Mouse (Mus musculus) limb, embryonic 11.5 days (tissue): Measurements from ENCODE around the gene Rhobtb3. TPM values are rescaled to one million over a fixed set of nuclear protein-coding genes. Genes with fewer than 3 reads are reported as not detected.

ENCODE experiments used
- ATAC-seq: fragments of 200-750 bp; cut with Nextera tagmentation; 2 replicates; pipeline ENCODE4 v1.8.0; 2017; ENCODE audit warnings: low read depth; ENCODE audit not compliant: insufficient number of reproducible peaks, low FRiP score, low TSS enrichment
- DNase-seq: peaks from one replicate; pipeline ENCODE4 v3.0.0-alpha.2; 2015; ENCODE audit warnings: low spot score
- H3K27ac ChIP-seq: fragments of 300-500 bp; sonication (generic); replicated peaks from 2 replicates; pipeline ENCODE4 v1.5.1; 2014; ENCODE audit warnings: low read depth, mild to moderate bottlenecking, low read length
- H3K27me3 ChIP-seq: fragments of 300-500 bp; sonication (generic); 2 replicates; pipeline ENCODE4 v1.6.1; 2014; ENCODE audit warnings: mild to moderate bottlenecking, low read length, mixed read lengths; ENCODE audit not compliant: control insufficient read depth, insufficient read depth
- H3K36me3 ChIP-seq: fragments of 300-500 bp; sonication (generic); 2 replicates; pipeline ENCODE4 v1.6.1; 2014; ENCODE audit warnings: mild to moderate bottlenecking, low read length, moderate library complexity, mixed read lengths; ENCODE audit not compliant: control insufficient read depth, insufficient read depth
- H3K4me1 ChIP-seq: fragments of 300-500 bp; sonication (generic); 2 replicates; pipeline ENCODE4 v1.6.1; 2014; ENCODE audit warnings: low read length, mixed read lengths; ENCODE audit not compliant: control insufficient read depth, insufficient read depth
- H3K4me2 ChIP-seq: fragments of 300-500 bp; sonication (generic); 2 replicates; pipeline ENCODE4 v1.6.1; 2014; ENCODE audit warnings: low read depth, mild to moderate bottlenecking, moderate library complexity; ENCODE audit not compliant: severe bottlenecking
- H3K4me3 ChIP-seq: fragments of 300-500 bp; sonication (generic); 2 replicates; pipeline ENCODE4 v1.5.1; 2014; ENCODE audit warnings: low read depth, low read length
- H3K9ac ChIP-seq: fragments of 300-500 bp; sonication (generic); 2 replicates; pipeline ENCODE4 v1.6.1; 2014; ENCODE audit warnings: mild to moderate bottlenecking, low read length
- H3K9me3 ChIP-seq: fragments of 300-500 bp; sonication (generic); 2 replicates; pipeline ENCODE4 v1.6.1; 2016; ENCODE audit warnings: low read length; ENCODE audit not compliant: control insufficient read depth
- WGBS: fragments of 180-500 bp; shearing (Covaris S2); extraction: QIAGEN DNeasy Blood & Tissue Kit; methylation state at CpG from one replicate; pipeline ENCODE4 v1.1.7; 2014; 5-methylcytosine and 5-hydroxymethylcytosine counted together
- polyA plus RNA-seq: library from polyadenylated mRNA; unstranded; fragments of >200 nt; fragmentation: Nextera tagmentation; extraction: Ambion mirVana; gene quantifications from 2 replicates; pipeline ENCODE4 v1.2.1, GENCODE M21; 2014

Gene Rhobtb3
- polyA plus RNA-seq, 1 experiment from 2014 or later: 84.2 TPM

DNA sequence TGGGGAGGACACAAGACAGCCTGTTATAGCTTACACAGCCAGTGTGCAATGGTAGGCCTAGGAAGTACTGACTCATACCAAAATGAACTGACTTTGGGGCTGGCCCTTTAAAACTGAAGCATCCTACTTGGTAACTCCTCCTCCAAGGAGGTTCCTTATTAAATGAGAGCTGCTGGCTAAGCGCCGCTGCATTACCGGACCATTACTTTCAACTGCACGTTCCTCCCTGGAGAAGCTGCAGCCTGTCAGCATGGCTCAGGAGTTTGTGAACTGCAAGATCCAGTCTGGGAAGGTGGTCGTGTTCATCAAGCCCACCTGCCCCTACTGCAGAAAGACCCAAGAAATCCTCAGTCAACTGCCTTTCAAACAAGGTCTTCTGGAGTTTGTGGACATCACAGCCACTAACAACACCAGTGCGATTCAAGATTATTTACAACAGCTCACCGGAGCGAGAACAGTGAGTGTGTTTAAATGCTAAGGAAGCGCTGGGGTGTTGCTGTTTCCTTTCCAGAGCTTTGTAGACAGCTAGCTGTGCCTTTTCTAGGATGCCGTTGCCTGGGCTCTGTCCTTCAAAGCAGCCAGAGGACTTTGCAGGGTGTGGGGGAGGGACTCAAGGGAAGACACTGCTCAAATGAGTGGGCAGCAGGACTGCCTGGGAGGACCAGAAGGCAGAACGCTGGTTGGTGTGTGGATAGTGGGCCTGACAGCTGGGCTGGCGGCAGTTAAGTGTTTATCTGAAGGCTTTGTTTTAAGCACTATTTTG is 103.8 kb downstream of the Rhobtb3 start, which contains the start of gene Glrx:
TSS of gene Glrx (plus strand) at position 150 of the 763 bp plus-strand sequence.
- H3K36me3 ChIP-seq: no peaks in the 10 kb centered on the region
- under 1% methylated on average over 12 of the region's 12 CpGs for WGBS
- H3K9ac ChIP-seq: peak within 1 kb of the TSS; percentile 62
- no peaks in the 10 kb centered on the region for H3K9me3 ChIP-seq
- H3K27me3 ChIP-seq: no peaks in the 10 kb centered on the region
- DNase-seq (peak; percentile 69), ATAC-seq (peak; percentile 88; the same call in 1 of the 2 replicates)
- H3K4me3 ChIP-seq: peak within 1 kb of the TSS; percentile 47
- peak within 1 kb of the TSS; percentile 40 for H3K4me2 ChIP-seq
- H3K4me1 ChIP-seq: 0 out of 2 replicates have a peak, but pooled peaks cover 2% of the 10 kb centered on the region
- no peak within 1 kb of the TSS for H3K27ac ChIP-seq

- Histone ChIP-seq H3K9me3 (no peaks in the 10 kb centered on the region), H3K4me1 (0 out of 2 replicates have a peak, but pooled peaks cover 2% of the 10 kb centered on the region), H3K27ac (no peak overlapping the region), H3K4me2 (no peak overlapping the region), H3K9ac (no peak overlapping the region), H3K36me3 (no peaks in the 10 kb centered on the region), H3K27me3 (no peaks in the 10 kb centered on the region), H3K4me3 (no peak overlapping the region)
- DNase-seq (no peak), ATAC-seq (no peak)
- 93% methylated on average over 4 of the region's 4 CpGs for WGBS
These were observed 105.2 kb downstream of the Rhobtb3 start for GRCm38 (mm10) chr13:75838506-75838905.

GRCm38 (mm10) chr13:75835461-75835860 is 108.3 kb downstream of the Rhobtb3 start:
- Histone ChIP-seq H3K4me3 (no peak overlapping the region), H3K9me3 (no peaks in the 10 kb centered on the region), H3K36me3 (no peaks in the 10 kb centered on the region), H3K9ac (no peak overlapping the region), H3K4me2 (no peak overlapping the region), H3K4me1 (no peaks in the 10 kb centered on the region), H3K27me3 (no peaks in the 10 kb centered on the region), H3K27ac (no peak overlapping the region)
- ATAC-seq: no peak
- no peak for DNase-seq
- WGBS: 76% methylated on average over 2 of the region's 2 CpGs

GRCm38 (mm10) chr13:75833499-75833898 is 110.2 kb downstream of the Rhobtb3 start:
- ATAC-seq (no peak), DNase-seq (no peak)
- no peaks in the 10 kb centered on the region for H3K36me3 ChIP-seq
- no peak overlapping the region for H3K27ac ChIP-seq
- no peak overlapping the region for H3K4me2 ChIP-seq
- no peaks in the 10 kb centered on the region for H3K9me3 ChIP-seq
- no peaks in the 10 kb centered on the region for H3K4me1 ChIP-seq
- H3K4me3 ChIP-seq: no peak overlapping the region
- H3K9ac ChIP-seq: no peak overlapping the region
- H3K27me3 ChIP-seq: no peaks in the 10 kb centered on the region

- Histone ChIP-seq H3K4me2 (no peak overlapping the region), H3K4me1 (no peaks in the 10 kb centered on the region), H3K9ac (no peak overlapping the region), H3K27me3 (no peaks in the 10 kb centered on the region), H3K27ac (no peak overlapping the region), H3K4me3 (no peak overlapping the region), H3K36me3 (no peaks in the 10 kb centered on the region), H3K9me3 (no peaks in the 10 kb centered on the region)
- ATAC-seq: no peak
- no peak for DNase-seq
These were observed 111.0 kb downstream of the Rhobtb3 start for GRCm38 (mm10) chr13:75832697-75833096.

GRCm38 (mm10) chr13:75831710-75832109 is 112.0 kb downstream of the Rhobtb3 start:
- no peak overlapping the region for H3K9ac ChIP-seq
- H3K4me1 ChIP-seq: no peaks in the 10 kb centered on the region
- H3K27me3 ChIP-seq: no peaks in the 10 kb centered on the region
- no peak overlapping the region for H3K27ac ChIP-seq
- ATAC-seq: no peak
- H3K4me2 ChIP-seq: no peak overlapping the region
- no peak overlapping the region for H3K4me3 ChIP-seq
- no peaks in the 10 kb centered on the region for H3K36me3 ChIP-seq
- WGBS: 84% methylated on average over 6 of the region's 6 CpGs
- DNase-seq: no peak
- H3K9me3 ChIP-seq: no peaks in the 10 kb centered on the region

GRCm38 (mm10) chr13:75830708-75831107 is 113.0 kb downstream of the Rhobtb3 start:
- H3K27me3 ChIP-seq: no peaks in the 10 kb centered on the region
- no peaks in the 10 kb centered on the region for H3K4me1 ChIP-seq
- H3K4me3 ChIP-seq: no peak overlapping the region
- DNase-seq (no peak), ATAC-seq (no peak)
- H3K36me3 ChIP-seq: no peaks in the 10 kb centered on the region
- H3K27ac ChIP-seq: no peak overlapping the region
- 80% methylated on average over 1 of the region's 1 CpGs for WGBS
- no peaks in the 10 kb centered on the region for H3K9me3 ChIP-seq
- H3K4me2 ChIP-seq: no peak overlapping the region
- H3K9ac ChIP-seq: no peak overlapping the region

DNA sequence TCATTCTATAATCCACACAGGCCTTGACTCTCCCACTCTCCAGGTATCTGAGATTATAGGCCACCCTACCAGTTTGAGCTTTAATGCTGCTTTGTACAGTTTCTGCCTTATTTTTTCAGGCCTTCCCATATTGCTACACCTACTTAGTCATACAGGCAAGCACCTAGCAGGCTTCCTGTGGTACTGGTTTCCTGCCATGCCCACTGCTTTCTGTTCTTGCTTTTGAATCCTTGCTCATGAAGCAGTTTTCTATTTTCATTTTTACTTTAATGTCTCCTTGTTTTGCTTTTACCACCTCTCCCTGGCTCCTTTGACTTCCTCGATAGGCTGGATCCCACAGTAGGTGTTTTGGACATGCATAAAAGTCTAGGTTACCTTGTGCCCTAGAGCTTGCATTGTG is 118.3 kb downstream of the Rhobtb3 start:
- Histone ChIP-seq H3K4me2 (no peak overlapping the region), H3K27ac (no peak overlapping the region), H3K36me3 (no peaks in the 10 kb centered on the region), H3K9me3 (no peaks in the 10 kb centered on the region), H3K27me3 (no peaks in the 10 kb centered on the region), H3K4me1 (no peaks in the 10 kb centered on the region), H3K4me3 (no peak overlapping the region), H3K9ac (no peak overlapping the region)
- ATAC-seq (no peak), DNase-seq (no peak)
- WGBS: 90% methylated on average over 1 of the region's 1 CpGs
